Comparison of ENCODE assay signal across 8 mouse cellular contexts in genomic region chr1:34103713-34104172, GRCm38 (mm10).
DNase-seq lines count a peak whose midpoint lies in the region; ATAC-seq and TF ChIP-seq lines count a peak whose summit lies in the region.

No protein-coding gene starts in this region.

- H3K36me3 ChIP-seq in lung, embryonic 14.5 days (ENCODE audit: insufficient read depth): no peaks in the 10 kb centered on the region
- H3K36me3 ChIP-seq in forebrain, embryonic 11.5 days (ENCODE audit: control insufficient read depth, insufficient read depth, low read length): no peaks in the 10 kb centered on the region
- H3K36me3 ChIP-seq in neural tube, embryonic 15.5 days: no peaks in the 10 kb centered on the region

- no peak overlapping the region; the same call in 1 of the 2 replicates for H3K27ac ChIP-seq in lung, embryonic 14.5 days (ENCODE audit: low read depth)
- H3K27ac ChIP-seq in forebrain, embryonic 11.5 days (ENCODE audit: low read depth, low read length): no peak overlapping the region
- H3K27ac ChIP-seq in neural tube, embryonic 15.5 days (replicated peaks): no peak overlapping the region; the same call in 1 of the 2 replicates

- TF ChIP-seq CTCF in lung, embryonic 14.5 days (IDR thresholded peaks at IDR 0.05; ENCODE audit: low read depth): no peak

- H3K9me3 ChIP-seq in lung, embryonic 14.5 days (ENCODE audit: low read depth, low read length): no peaks in the 10 kb centered on the region
- no peaks in the 10 kb centered on the region for H3K9me3 ChIP-seq in forebrain, embryonic 11.5 days (ENCODE audit: control insufficient read depth, low read length)
- H3K9me3 ChIP-seq in neural tube, embryonic 15.5 days (replicated peaks): no peaks in the 10 kb centered on the region

- DNase-seq in lung, embryonic 14.5 days: no peak
- no peak for DNase-seq in lung, postnatal 14 days
- DNase-seq in forebrain, embryonic 11.5 days (ENCODE audit: low spot score): peak; percentile 61
- peak; percentile 33 for DNase-seq in liver
- no peak for DNase-seq in layer of hippocampus, adult 11-12 months (ENCODE audit: low spot score)
- no peak for DNase-seq in thymus, postnatal 10 days (ENCODE audit: low spot score in 2 of 2)

- H3K4me3 ChIP-seq in lung, embryonic 14.5 days (ENCODE audit: low read depth, low read length): no peak overlapping the region
- H3K4me3 ChIP-seq in forebrain, embryonic 11.5 days (ENCODE audit: low read depth, low read length): no peak overlapping the region
- no peak overlapping the region for H3K4me3 ChIP-seq in neural tube, embryonic 15.5 days (replicated peaks)

- ATAC-seq in lung, embryonic 14.5 days (ENCODE audit: insufficient read depth): no peak; the same call in 1 of the 2 replicates
- ATAC-seq in forebrain, embryonic 11.5 days (replicated peaks; ENCODE audit: low FRiP score): peak; percentile 59
- ATAC-seq in neural tube, embryonic 15.5 days (ENCODE audit: low FRiP score): 0 out of 2 replicates have a peak, but pooled peaks have one; percentile 37
- no peak for ATAC-seq in monocyte, adult 5-6 weeks (replicated peaks; ENCODE audit: insufficient number of reproducible peaks, low FRiP score, low TSS enrichment, poor library complexity, severe bottlenecking)

- H3K27me3 ChIP-seq in lung, embryonic 14.5 days (ENCODE audit: insufficient read depth, low read length): no peaks in the 10 kb centered on the region
- H3K27me3 ChIP-seq in forebrain, embryonic 11.5 days (ENCODE audit: control insufficient read depth, insufficient read depth, low read length): no peaks in the 10 kb centered on the region
- no peaks in the 10 kb centered on the region for H3K27me3 ChIP-seq in neural tube, embryonic 15.5 days (replicated peaks)

- H3K4me2 ChIP-seq in lung, embryonic 14.5 days: peak overlapping the region; percentile 32; the same call in 1 of the 2 replicates
- H3K4me2 ChIP-seq in forebrain, embryonic 11.5 days (ENCODE audit: low read depth, low read length, severe bottlenecking): peak overlapping the region; percentile 21; the same call in 1 of the 2 replicates
- 0 out of 2 replicates have a peak overlapping the region, but pooled peaks have one; percentile 12 for H3K4me2 ChIP-seq in neural tube, embryonic 15.5 days

- WGBS in lung, embryonic 14.5 days: 0% methylated on average over 3 of the region's 3 CpGs
- 2% methylated on average over 3 of the region's 3 CpGs for WGBS in forebrain, embryonic 11.5 days
- 2% methylated on average over 3 of the region's 3 CpGs for WGBS in neural tube, embryonic 15.5 days

- no peak overlapping the region for H3K9ac ChIP-seq in lung, embryonic 14.5 days
- H3K9ac ChIP-seq in forebrain, embryonic 11.5 days (ENCODE audit: low read length): no peak overlapping the region
- no peak overlapping the region for H3K9ac ChIP-seq in neural tube, embryonic 15.5 days (replicated peaks)

- no peaks in the 10 kb centered on the region for H3K4me1 ChIP-seq in lung, embryonic 14.5 days (ENCODE audit: insufficient read depth)
- peaks cover 17% of the 10 kb centered on the region; the same call in 1 of the 2 replicates for H3K4me1 ChIP-seq in forebrain, embryonic 11.5 days (replicated peaks; ENCODE audit: control insufficient read depth, insufficient read depth, low read length)
- H3K4me1 ChIP-seq in neural tube, embryonic 15.5 days: peaks cover 31% of the 10 kb centered on the region

Comparison
In these comparisons a context has a peak if more than half of its experiments do, and no peak if none do; other contexts are left out.
1. ATAC-seq: peak in forebrain, embryonic 11.5 days (single experiment) and neural tube, embryonic 15.5 days (single experiment); none in lung, embryonic 14.5 days (single experiment) and monocyte, adult 5-6 weeks (single experiment).
2. DNase-seq: peak in forebrain, embryonic 11.5 days (single experiment) and liver (single experiment); none in lung, embryonic 14.5 days (single experiment), lung, postnatal 14 days (single experiment), layer of hippocampus, adult 11-12 months (single experiment) and thymus, postnatal 10 days (0 of 2).
3. Peak in every context shown above with its lines, with median percentiles within 50 percentile points of each other: H3K4me2 ChIP-seq.